Mouse (Mus musculus): ENCODE measurements around the gene Ephb4. TPM values are rescaled to one million over a fixed set of nuclear protein-coding genes. Genes with fewer than 3 reads are reported as not detected.
A peak's percentile ranks its signal among the peaks of the same experiment; 100 is the strongest.

The Ephb4 gene
- polyA plus RNA-seq, 1 experiment: 27.5 TPM

DNA sequence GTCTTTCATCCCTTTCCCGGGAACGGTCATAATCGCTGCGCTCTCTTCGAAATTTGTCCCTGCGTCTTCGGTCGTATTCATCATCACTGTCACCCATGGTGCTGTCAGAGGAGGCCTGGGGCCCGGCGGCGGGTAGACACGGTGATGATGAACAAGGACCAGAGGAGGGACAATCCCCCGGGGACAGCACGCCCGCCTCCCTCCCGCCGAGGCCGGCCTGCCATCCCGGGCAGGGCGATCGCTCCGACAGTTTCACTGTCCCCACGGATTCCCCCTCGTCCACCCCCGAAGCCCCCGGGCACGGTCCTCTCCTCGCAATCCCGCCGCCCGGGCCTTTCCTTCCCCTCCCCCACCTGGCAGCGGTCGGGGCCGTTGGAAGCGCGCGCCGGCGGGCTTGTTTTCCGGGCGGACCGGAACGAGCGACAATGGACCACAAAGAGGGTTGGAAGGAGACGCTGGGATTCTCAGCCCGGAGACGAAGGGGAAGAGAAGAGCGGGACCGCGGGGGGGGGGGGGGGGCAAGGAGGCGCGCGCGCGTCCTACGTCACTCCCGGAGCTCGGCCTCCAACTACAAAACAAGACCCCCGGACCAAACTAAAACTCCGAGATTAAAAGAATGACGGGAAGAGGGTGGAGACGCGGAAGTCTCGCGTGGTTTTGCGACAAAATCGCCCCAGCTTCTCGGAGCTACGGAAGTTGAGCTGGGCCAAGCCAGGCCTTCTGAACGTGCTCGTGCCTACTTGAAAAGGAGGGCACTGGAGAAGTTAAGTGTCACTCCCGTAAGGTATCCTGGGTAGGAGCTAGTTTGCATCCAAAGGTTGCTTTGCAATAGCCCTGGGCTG lies 42.6 kb upstream of the Ephb4 start, which contains the start of gene Srrt:
Gene Srrt, minus strand, starts transcription at position 604 of the 842 bp plus-strand sequence.
- Histone ChIP-seq H3K27me3 (ENCODE audit: control insufficient read depth, insufficient read depth, low read length) (no peaks in the 10 kb centered on the region), H3K4me3 (ENCODE audit: low read depth, low read length) (peak within 1 kb of the TSS; percentile 81), H3K27ac (ENCODE audit: insufficient read depth, low read depth, low read length) (peak within 1 kb of the TSS; percentile 74), H3K4me1 (ENCODE audit: control insufficient read depth, insufficient read depth, insufficient read length, low read length) (peaks cover 7% of the 10 kb centered on the region; the same call in 1 of the 2 replicates), H3K36me3 (ENCODE audit: control insufficient read depth, insufficient read depth, low read length) (peaks cover 18% of the 10 kb centered on the region)
- under 1% methylated on average over 68 of the region's 72 CpGs for WGBS
- no peak for TF ChIP-seq CTCF (IDR thresholded peaks at IDR 0.05; ENCODE audit: extremely low read depth, insufficient read length, insufficient replicate concordance, low read depth, low read length)
- TF ChIP-seq POLR2A (IDR thresholded peaks at IDR 0.05; ENCODE audit: low read depth, low read length): no peak; the same call in 1 of the 2 replicates

- Histone ChIP-seq H3K36me3 (ENCODE audit: control insufficient read depth, insufficient read depth, low read length) (peaks cover 7% of the 10 kb centered on the region), H3K27me3 (ENCODE audit: control insufficient read depth, insufficient read depth, low read length) (no peaks in the 10 kb centered on the region), H3K27ac (ENCODE audit: insufficient read depth, low read depth, low read length) (no peak overlapping the region), H3K4me3 (ENCODE audit: low read depth, low read length) (no peak overlapping the region), H3K4me1 (ENCODE audit: control insufficient read depth, insufficient read depth, insufficient read length, low read length) (peaks cover 7% of the 10 kb centered on the region; the same call in 1 of the 2 replicates)
- TF ChIP-seq POLR2A (IDR thresholded peaks at IDR 0.05; ENCODE audit: low read depth, low read length) (no peak), CTCF (IDR thresholded peaks at IDR 0.05; ENCODE audit: extremely low read depth, insufficient read length, insufficient replicate concordance, low read depth, low read length) (no peak)
- WGBS: 94% methylated on average over 4 of the region's 4 CpGs
Measured at GRCm38 (mm10) chr5:137308356-137308755, 41.6 kb upstream of the Ephb4 start.

DNA sequence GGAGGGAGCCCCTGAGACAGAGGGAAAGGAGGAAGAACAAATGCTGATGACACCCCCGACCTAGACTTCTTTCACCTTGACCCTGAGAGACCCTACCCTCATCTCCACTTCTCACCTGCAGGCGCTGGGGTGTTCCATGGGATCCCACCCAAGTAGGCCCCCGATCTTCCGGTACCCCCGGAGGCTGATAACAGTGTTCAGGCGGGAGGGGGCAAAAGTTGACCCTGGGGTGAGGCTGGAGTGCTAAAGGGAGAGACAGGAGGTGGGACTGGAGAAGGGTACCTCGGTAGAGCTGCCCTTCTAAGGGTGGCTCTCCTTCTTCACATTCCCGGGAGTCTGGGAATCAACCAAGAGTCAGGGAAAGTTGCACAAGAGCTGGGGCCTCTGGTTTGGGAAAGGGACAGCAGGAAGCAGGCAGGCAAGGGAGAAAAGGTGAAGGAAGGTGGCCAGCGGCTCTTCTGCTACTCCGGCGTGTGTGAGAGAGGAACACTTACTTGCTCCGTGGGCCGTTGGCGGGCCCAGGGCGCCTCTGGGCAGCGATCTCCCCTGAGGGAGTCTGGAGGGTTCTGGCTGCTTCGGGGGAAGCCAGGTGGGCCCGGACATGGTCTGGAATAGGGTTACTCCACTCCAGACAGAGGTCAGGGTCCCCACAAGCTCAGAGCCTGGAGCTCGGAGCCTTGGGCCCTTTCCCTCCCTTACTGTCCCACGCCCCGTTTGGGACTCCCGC lies 36.3 kb upstream of the Ephb4 start:
- peaks cover 27% of the 10 kb centered on the region for H3K4me1 ChIP-seq (ENCODE audit: control insufficient read depth, insufficient read depth, insufficient read length, low read length)
- peak overlapping the region; percentile 64 for H3K4me3 ChIP-seq (ENCODE audit: low read depth, low read length)
- H3K27me3 ChIP-seq (ENCODE audit: control insufficient read depth, insufficient read depth, low read length): no peaks in the 10 kb centered on the region
- H3K27ac ChIP-seq (ENCODE audit: insufficient read depth, low read depth, low read length): peak overlapping the region; percentile 52
- 11% methylated on average over 22 of the region's 22 CpGs for WGBS
- no peaks in the 10 kb centered on the region; the same call in 1 of the 2 replicates for H3K36me3 ChIP-seq (ENCODE audit: control insufficient read depth, insufficient read depth, low read length)
- TF ChIP-seq CTCF (IDR thresholded peaks at IDR 0.05; ENCODE audit: extremely low read depth, insufficient read length, insufficient replicate concordance, low read depth, low read length) (no peak), POLR2A (IDR thresholded peaks at IDR 0.05; ENCODE audit: low read depth, low read length) (no peak)

GRCm38 (mm10) chr5:137314193-137315083 lies 35.5 kb upstream of the Ephb4 start, which contains the start of gene Trip6:
TSS of gene Trip6 (minus strand) at chr5:137314404.
- no peaks in the 10 kb centered on the region for H3K27me3 ChIP-seq (ENCODE audit: control insufficient read depth, insufficient read depth, low read length)
- WGBS: 47% methylated on average over 30 of the region's 30 CpGs
- peak within 1 kb of the TSS; percentile 52 for H3K27ac ChIP-seq (ENCODE audit: insufficient read depth, low read depth, low read length)
- TF ChIP-seq CTCF (IDR thresholded peaks at IDR 0.05; ENCODE audit: extremely low read depth, insufficient read length, insufficient replicate concordance, low read depth, low read length) (no peak), POLR2A (IDR thresholded peaks at IDR 0.05; ENCODE audit: low read depth, low read length) (no peak)
- H3K36me3 ChIP-seq (ENCODE audit: control insufficient read depth, insufficient read depth, low read length): no peaks in the 10 kb centered on the region; the same call in 1 of the 2 replicates
- peaks cover 28% of the 10 kb centered on the region for H3K4me1 ChIP-seq (ENCODE audit: control insufficient read depth, insufficient read depth, insufficient read length, low read length)
- peak within 1 kb of the TSS; percentile 64 for H3K4me3 ChIP-seq (ENCODE audit: low read depth, low read length)

DNA sequence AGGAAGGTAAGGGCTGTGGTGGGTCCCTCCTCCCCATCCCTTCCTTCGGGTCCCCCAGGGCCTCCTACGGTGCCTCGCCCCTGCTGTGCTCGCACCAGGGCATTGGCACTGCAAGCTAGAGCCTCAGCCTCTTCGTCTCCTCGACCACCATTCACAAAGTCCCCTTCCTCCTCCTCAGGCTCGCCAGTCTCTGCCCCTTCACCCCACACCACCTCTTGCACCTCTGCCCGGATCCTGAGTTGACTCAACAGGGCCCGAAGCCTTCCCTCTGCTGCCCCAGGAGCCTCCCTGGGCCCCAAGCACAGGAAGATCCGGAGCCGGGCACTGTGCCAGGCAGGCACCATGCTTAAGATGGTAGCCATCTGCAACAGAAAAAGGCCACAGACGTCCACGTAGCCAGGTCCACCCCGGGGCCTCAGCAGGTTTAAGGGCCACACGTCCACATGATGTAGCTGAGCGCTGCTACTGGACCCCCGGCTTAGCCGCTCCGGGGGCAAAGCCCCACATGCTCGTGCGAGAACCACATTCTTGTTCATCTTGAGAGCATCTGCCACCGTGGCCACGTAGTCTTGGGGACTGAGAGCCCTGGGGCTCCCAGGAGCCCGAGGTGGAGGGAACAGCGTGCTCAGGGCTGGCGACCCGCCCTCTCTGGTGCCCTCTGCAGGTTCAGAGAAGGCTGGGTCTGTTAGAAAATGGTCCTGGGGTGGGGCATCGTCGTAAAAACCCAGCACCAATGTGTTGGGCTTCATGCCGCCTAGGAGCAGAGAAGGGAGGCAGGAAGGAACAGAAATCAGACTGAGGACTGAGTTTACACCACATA lies 34.6 kb upstream of the Ephb4 start:
- H3K4me1 ChIP-seq (ENCODE audit: control insufficient read depth, insufficient read depth, insufficient read length, low read length): peaks cover 28% of the 10 kb centered on the region
- H3K36me3 ChIP-seq (ENCODE audit: control insufficient read depth, insufficient read depth, low read length): no peaks in the 10 kb centered on the region
- 57% methylated on average over 30 of the region's 30 CpGs for WGBS
- no peaks in the 10 kb centered on the region for H3K27me3 ChIP-seq (ENCODE audit: control insufficient read depth, insufficient read depth, low read length)
- H3K4me3 ChIP-seq (ENCODE audit: low read depth, low read length): no peak overlapping the region
- no peak overlapping the region for H3K27ac ChIP-seq (ENCODE audit: insufficient read depth, low read depth, low read length)
- no peak for TF ChIP-seq POLR2A (IDR thresholded peaks at IDR 0.05; ENCODE audit: low read depth, low read length)
- TF ChIP-seq CTCF (IDR thresholded peaks at IDR 0.05; ENCODE audit: extremely low read depth, insufficient read length, insufficient replicate concordance, low read depth, low read length): peak; percentile 51; the same call in 1 of the 2 replicates

- no peak overlapping the region for H3K4me3 ChIP-seq (ENCODE audit: low read depth, low read length)
- 61% methylated on average over 8 of the region's 8 CpGs for WGBS
- no peak for TF ChIP-seq CTCF (IDR thresholded peaks at IDR 0.05; ENCODE audit: extremely low read depth, insufficient read length, insufficient replicate concordance, low read depth, low read length)
- H3K27ac ChIP-seq (ENCODE audit: insufficient read depth, low read depth, low read length): no peak overlapping the region
- peaks cover 28% of the 10 kb centered on the region for H3K4me1 ChIP-seq (ENCODE audit: control insufficient read depth, insufficient read depth, insufficient read length, low read length)
- H3K36me3 ChIP-seq (ENCODE audit: control insufficient read depth, insufficient read depth, low read length): no peaks in the 10 kb centered on the region; the same call in 1 of the 2 replicates
- H3K27me3 ChIP-seq (ENCODE audit: control insufficient read depth, insufficient read depth, low read length): no peaks in the 10 kb centered on the region
Measured at GRCm38 (mm10) chr5:137317361-137317760, 32.5 kb upstream of the Ephb4 start.
